Mouse (Mus musculus) adrenal gland, postnatal 36 days (tissue): ENCODE measurements at regions not wholly inside any gene's neighbourhood (a gene's known extent, or its start where the extent isn't known, plus 50 kb on each side); places are given as distances from the start of the nearest gene placed in this dataset.
"Not testable (repeated sequence)": the region's sequence is repeated elsewhere in the genome, so short reads cannot be mapped to it uniquely, and the experiment has no call there.

Experiments used
- DNase-seq, 2 experiments: peaks; one replicate each; pipeline ENCODE4 v3.0.0; 2021; ENCODE audit warnings: mixed read lengths in 1 of 2

DNA sequence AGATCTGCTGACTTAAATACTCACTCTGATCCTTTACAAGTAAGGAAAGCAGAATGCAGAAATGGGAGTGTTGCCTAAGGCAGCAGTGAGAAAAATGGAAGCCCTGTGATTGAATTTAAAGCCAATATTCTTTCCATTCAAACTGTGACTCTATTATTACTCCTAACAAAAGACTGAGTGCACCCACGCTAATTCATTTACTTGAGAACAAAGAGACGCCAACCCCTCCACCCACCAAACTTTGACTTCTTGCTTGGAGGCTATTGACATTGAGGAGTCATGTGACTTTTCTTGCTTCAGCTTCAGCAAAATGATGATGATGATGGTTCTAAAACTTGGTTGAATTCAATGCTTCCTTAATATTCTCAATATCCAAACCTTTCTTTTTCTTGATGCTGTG is 245.6 kb downstream of the Enc1 start:
- no peak for DNase-seq

DNA sequence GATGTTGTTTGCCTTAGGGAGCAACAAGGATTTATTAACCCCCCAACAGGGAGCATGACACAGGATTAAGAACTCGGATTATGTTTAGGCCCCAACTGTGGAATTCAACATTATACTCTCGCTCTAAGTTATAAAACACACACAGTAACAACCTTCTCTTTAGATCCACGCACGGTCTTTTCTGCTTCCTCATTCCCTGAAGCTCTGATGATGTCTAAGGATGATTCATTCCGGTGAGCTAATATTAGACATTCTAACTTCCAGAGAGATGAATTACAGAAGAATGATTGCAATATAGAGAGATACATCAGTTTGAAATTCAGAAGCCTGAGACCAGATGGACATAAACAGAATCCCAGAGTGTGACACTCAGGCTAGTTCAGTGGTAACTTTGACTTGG is 245.0 kb downstream of the Enc1 start:
- DNase-seq = no peak

DNA sequence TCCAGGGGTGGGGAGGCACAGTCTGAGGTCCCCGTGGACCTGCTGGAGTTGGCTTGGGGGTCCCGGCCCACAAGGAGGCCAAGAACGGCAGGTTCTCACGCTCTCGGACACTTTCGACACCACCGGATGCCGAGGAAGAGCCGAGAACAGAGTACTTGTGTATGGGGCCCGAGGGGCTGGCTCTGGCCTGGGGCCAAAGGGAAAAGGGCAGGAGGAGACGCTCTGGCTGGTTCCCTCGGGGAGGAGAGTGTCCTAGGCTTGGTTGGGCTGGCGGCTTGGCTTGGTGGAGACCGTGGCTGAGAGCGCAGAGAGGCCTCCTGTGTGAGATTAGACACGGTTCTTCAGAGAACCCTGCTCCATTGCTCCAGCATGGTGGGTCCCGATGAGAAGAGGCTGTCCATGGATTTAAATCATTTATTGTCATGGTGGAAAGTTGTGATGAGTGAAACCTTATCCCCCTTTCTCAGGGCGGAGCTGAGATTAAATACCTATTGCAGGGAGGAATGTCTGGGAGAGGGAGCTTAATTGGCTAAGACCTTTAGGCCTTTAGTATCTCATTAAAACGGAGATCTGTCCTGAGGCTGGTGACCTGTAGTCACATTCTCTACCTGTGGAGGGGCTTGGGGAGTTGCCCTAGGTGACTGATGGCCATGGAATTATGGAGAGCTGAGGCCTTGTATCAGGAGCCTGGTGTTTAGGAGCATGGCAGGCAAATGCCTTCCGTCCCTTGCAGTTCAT is 244.1 kb downstream of the Enc1 start:
- peak in 1 of 2 experiments; percentile 12 for DNase-seq

DNA sequence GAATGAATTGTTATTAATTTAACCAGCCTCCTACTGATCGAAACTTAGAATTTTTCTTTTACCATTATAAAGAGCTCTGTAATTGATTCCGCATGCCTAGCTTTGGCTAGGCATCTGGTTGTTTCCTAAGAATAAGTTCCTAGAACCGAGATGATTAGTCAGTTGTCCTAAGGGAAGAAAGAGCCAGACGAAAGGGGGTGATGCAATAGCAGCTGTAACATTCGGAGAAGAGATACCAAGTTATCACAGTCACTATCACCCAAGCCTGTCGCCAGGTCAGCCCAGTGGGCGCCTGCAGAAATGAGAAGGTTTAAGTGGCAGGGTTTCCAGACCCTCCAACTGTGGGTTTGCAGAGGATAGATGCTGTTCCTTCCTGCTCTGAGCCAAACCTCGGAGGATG is 242.8 kb downstream of the Enc1 start:
- peak in 1 of 2 experiments; percentile 31 for DNase-seq

DNA sequence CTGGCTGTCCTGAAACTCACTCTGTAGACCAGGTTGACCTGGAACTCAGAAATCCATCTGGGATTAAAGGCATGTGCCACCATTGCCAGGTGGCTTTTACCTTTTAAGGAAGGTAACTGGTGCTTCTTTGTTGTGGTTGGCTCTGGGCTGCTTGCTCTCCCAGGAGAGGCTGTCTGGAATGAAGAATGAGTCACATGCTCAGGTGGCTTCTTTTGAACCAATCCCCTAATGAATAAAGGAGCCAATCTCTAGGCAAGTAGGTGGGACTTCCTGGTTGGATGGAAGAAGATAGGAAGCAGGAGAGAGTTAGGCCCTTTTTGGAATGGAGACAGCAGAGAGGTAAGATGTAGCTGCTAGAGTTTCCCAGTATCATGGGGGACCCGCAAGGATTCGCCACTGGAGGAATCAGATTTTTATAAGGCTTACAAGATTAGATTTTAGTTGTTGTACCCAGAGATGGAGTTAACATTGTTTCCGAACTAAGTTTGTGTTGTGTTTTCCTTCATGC is 241.6 kb downstream of the Enc1 start:
- DNase-seq = no peak

DNA sequence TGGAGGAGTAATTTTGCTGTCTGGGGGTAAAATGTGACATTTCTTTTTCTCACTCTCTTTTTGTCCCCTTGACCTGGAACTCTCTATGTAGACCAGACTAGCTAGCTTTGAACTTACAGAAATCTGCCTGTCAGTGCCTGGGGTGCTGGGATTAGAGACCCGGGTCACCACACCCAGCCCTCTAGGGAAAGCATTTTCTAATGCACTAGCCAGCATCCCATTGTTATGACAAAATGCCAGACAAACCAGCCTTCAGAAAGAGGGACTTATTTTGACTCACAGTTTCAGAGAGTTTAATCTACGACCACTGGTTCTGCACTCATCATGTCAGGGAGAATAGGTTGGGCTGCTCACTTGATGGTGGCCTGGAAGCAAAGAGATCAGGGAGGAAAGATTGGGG is 240.4 kb downstream of the Enc1 start:
- no peak for DNase-seq

DNA sequence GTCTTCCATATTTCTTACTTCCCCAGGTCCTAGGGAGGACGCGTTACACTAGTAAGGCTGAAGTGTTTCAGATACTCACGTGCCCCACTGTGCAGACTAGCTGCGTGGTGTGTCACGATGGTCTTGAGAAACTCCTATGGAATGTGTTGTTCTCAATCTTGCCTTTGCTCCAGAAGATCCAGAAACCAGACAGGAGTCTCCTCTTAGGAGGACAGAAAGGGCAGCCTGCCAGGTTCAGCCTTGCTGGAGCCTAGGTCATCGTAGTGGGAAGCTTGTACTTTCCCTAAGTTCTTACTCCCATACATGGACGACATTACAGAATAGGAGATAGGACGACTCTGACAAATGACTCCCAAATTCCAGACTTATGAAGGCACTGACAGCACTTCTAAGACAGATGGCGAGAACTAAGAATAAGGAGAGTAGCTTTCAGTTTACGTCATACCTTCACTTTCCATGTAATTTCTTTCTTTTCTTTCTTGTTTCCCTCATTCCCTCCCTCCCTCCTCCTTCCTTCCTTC is 238.2 kb downstream of the Enc1 start:
- DNase-seq = no peak

DNA sequence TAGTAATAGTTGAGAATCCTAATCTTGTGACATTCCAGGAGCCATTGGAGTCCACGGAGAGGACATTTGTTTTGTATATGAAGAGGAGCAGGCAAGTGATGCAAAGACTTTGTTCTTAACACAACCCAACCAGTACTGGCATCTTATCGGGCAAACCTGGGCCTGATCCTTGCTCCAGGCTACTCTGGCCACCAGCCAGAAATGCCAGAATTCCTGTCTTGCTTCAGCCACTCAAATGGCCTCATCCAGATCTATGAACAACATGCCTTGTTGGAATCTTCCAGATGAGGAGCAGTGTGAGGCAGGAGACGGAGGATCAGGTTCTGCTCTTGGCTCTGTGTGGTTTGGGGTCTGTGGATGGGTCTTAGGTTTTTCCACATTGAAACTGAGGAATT is 233.1 kb downstream of the Enc1 start:
- no peak for DNase-seq

DNA sequence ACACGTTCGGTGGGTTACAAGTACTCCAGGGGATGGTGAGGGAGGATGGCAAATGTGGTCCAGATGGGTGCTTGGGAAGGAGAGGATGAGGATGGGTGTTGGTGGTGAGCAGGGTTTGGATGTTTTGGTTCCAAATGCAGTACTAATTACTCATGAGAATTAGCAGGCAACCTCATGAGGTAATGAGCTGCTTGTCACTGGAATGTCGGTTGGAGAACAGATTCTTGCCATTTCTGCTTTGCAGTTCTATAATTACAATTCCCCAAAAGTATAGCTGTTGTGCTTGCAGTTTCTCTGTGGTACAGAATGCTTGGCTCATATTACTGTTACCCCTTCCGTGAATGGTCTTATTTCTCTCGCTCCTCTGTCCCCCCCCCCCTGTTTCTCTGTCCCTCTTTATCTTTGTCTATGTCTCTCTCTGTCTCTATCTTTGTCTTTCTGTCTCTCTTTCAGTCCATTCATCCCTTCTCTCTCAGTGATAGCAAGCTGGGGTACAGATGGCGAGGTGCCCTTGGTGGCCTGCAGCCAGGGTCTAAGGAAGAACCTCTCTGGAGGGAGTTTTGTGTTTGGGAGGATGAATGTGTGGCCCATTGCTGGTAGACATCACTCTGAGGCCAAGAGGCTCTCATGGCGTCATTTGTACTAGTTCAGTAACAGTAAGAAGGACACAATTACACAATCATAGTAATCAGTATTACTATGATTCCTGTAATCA is 232.5 kb downstream of the Enc1 start:
- DNase-seq = no peak

DNA sequence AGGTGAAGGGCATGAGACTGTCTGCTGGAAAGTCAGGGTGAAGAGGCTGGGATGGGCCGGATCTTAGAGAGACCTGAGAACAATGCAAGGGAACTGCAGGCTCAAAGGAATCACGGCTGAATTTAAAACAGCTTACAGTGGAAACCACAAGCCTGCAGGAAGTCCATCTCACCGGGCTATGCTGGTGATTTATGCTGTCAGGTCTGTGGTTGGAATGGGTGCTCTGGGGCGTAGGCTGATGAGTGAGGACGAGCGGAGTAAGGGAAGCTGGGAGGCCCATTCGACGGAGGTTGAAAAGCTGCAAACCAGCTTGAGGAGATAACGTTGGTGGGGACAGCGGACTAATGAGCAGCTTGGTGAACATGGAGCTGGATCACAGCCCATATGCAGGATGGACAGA is 229.1 kb downstream of the Enc1 start:
- DNase-seq = no peak

DNA sequence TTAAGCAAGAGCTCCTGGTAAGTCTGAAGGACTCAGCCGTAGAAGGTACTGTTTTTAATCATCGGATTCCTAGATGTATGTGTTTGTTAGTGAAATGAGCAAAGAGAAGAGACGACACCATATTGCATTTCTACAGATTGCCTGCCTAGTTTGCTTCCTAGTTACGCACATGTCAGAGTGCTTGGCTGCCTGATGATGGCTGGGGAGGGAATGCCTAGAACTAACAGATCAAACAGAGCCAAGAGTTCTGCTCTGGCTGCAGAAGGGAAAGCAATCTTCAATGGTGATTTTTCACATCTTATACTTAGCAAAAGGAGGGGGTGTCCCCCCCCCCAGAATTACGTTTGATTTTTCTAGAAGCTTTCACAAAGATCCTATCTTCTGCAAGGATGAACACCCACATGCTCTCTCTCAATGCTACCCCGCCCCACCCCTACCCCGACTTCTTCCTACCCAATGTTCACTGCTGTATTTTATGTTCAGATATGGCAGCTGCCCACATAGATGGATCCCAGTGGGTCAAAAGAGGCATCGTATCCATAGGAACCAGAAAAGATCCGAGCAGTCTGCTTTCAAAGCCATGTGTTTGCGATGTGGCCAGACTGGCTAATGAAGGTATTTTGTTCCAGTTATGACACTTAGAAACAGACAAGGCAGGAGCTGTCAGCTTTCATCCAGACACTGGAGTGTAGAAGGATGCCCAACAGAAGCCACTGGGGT is 228.1 kb downstream of the Enc1 start:
- no peak for DNase-seq

DNA sequence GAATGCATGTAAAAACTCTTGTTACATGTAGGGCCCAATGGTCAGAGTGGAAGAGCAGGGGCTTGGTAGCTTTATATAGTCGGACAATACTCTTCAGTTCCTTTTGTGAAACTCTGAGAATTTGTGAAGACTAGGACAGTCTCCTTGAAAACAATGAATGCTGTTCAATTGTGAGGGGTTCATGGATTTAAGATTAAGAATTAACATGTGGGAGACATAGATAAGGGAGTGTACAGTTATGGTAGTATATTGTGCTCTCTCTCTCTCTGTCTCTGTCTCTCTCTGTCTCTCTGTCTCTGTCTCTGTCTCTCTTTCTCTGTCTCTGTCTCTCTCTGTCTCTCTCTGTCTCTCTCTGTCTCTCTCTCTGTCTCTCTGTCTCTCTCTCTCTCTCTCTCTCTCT is 225.7 kb downstream of the Enc1 start:
- not testable (repeated sequence) for DNase-seq

DNA sequence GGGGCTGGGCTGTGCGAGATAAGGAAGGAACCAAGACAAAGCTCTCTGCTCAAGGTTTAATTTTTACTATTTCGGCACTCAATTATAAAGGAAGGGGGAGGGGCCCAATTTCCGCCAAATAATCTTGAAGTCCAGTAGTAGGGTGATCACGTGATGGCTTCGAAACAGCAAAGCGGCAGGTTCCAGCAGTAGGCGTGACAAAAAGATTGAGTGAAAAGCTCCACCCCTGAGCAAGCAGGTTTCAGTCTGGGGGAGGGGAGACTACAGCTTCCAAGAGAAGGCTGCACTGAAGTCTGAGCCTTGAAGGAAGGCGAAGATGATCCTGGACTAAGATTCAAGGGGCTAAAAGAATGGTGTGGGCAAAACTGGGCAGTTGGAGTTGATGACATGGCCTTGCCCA is 222.9 kb downstream of the Enc1 start:
- DNase-seq = no peak

DNA sequence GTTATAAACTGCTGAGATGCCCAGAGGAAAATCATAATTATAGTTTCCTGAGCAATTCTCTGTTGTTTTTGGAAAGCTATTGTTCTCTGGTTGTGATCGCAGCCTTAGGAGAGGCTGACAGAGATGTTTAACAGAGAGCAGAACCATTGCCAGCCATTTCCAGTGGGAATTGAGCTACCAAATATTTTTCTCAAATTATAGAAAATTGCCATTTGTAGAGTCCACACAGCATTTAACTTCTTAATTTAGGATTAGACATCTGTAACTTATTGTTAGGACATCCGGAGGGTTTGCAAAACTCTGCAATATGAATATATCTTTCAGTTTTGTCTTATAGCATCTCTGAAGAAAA is 222.0 kb downstream of the Enc1 start:
- no peak for DNase-seq

DNA sequence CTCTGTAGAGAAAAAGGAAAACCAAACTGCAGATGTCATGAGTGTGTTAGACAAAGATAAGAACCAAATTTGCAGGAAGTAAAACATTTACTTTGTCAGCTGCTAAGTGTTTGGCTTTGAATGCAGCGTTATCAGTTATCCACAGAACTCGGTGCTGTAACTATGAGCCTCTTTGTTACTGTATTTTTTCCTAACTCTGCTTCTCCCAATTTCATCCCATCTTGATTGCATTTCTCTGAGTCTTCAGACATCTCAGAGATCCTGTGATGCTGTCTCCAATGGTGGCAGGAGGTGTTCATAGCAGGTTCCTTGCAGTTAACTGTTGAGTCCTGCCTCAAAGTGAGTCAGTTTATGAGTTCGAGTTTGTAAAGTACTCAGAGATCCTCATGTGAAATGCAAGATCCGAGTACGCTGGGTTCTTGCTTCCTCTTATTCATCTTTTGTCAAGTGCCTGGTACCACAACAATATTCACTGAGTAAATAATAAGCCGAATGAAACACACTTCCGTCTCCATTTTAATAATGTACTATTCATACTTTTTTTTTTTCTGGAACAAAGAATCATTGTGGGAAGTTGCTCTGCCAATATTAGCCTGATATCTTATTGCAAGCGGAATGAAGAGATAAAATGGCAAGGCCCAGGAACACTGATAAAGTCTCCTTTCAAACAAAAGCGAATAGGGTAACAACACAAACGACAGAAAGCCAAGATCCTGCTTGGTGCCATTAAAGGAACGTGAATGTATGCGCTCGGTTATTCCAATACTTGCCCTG is 221.4 kb downstream of the Enc1 start:
- DNase-seq = no peak

DNA sequence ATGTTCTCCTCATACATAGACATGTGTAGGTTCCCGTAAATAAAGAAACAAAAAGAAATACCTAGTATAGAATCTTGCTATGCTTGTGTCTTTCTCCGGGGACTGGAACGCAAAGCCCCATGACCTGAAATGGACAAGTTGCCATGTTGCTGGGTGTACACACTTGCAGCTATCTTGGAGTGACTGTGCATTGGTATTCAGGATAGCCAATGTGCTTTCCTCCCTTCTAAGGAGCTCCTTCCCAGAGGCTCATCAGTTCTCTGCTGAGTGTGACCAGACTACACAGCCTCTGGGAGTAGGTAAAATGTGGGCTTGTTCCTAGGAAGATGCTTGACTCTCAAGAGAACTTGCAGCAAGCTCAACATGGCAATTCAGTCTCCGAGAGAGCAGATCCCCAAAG is 220.3 kb downstream of the Enc1 start:
- no peak for DNase-seq

DNA sequence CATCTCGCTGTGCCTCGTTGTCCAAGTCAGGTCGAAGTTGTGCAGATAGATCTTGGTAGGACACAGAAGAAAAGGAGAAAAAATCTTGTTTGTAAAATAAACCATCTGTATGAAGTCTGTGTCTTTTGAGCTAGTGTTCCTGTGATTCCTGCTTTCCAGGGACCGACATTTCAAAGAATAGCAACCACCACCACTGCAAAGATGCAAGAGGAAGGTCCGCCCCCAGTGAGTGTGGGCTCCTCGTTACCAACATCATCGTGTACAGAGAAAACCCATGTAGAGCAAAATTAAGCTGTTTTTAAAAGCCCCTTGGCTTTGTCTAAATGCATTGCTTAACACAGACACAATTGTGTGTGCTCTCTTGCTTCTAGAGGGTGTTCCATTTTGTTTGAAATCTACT is 218.2 kb downstream of the Enc1 start:
- DNase-seq = no peak

DNA sequence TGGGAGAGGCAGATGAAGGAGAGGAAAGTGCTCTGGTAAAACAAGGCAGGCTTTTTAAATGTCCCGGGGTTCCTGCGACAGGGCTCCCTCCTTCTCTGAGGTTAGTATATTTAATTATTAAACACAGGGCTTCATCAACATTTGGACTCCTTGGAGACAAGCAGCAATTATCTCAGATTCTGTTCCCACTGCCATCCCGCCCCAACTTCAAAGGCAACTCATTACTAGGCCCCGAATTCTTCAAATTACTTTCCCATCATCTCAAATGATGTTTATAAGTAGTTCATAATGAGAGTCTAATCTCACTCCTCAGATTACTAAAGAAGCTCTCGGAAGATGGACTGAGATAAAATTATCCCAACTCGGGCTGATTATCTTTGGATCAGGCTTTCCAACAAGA is 215.1 kb downstream of the Enc1 start:
- DNase-seq = no peak

DNA sequence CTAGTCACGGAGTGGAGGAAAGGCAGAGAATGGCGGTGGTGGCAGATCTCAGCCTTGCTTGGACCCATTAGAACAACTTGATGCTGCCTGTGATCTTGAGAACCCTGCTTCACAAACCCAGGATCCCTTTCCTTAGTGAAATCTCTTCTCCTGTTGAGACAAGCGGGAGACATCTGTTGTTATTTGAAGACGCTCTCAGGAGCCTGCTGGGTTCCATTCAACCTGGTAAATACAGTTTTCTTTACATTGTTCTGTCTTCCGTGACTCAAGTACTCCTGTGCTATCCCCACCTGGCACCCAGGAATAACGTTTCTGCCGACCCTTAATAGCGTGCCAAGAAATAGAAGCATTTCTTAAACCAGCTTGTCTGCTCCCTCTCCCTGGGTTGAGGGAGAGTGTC is 213.8 kb downstream of the Enc1 start:
- no peak for DNase-seq

DNA sequence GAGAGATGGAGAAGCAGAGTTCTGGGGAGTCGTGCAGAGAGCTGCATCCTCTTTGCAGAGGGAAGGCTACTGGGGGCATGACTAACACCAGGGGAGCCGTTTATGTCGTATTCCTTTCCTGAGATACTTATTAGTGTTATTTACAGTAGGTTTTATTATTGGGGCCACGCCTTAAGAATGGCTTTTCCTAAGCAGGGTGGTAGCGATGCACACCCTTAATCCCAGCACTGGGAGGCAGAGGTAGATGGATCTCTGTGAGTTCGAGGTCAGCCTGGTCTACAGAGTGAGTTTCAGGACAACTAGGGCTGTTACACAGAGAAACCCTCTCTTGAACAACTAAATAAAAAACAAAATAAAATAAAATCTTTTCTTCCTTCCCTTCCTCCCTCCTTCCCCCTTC is 212.6 kb downstream of the Enc1 start:
- no peak for DNase-seq

DNA sequence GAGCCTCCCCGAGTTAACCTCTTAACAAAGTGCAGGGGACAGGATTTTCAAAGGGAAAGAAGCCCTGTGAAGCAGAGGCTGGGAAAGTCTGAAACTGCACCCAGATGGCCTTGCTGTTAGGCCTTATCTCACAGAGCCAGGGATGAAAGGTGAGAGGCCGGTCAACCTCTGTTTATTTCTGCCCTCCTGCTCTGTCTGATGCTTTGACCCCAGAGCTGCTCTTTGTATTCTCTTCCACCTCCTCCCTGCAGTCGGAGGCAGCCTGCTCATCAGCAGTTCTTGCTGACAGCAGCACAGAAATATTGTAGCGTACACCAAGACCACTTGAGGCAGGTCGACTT is 212.2 kb downstream of the Enc1 start:
- no peak for DNase-seq

DNA sequence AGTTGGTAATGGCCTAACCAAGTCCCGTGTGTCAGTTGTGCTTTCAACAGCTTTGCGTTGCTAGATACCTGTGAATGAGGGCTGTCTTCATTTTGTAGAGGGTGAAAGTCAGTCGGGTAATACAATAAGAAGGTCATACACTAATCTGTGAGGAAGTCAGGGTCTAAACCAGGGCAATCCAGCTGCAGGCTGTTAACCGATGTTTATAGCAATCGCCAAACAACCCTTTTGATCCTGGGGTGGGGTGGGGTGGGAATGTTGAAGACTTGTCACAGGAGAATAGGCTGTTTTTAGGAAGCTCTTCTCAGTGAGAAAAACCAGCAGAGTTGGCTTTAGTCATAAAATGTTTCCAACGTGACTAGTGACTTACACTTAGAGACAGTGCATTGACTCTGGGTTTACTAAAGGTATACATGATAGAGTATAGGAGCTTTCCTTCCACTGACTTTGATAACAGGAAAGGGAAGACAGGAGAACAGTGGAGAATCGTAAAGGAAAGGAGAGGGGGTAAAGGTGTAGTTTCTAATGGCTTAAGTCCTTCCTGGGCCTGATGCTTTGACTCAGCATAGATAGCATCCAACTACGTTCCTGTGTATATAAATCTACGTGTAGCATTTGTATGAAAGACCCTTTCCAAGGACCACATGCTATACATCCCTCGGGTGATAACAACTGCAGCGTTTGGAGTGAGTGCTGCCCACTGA is 211.6 kb downstream of the Enc1 start:
- DNase-seq = no peak
